Mouse (Mus musculus) ES-Bruce4 (cell line): ENCODE measurements around the gene Chrdl2. TPM values are rescaled to one million over a fixed set of nuclear protein-coding genes. Genes with fewer than 3 reads are reported as not detected.

Experiments
- H3K27ac ChIP-seq: 2 replicates; pipeline ENCODE4 v1.5.1; 2012; ENCODE audit warnings: low read length, inconsistent platforms; ENCODE audit not compliant: insufficient read depth
- H3K27me3 ChIP-seq: 2 replicates; pipeline ENCODE4 v1.6.1; 2012; ENCODE audit warnings: mild to moderate bottlenecking, low read length, inconsistent platforms; ENCODE audit not compliant: control insufficient read depth, poor library complexity, insufficient read depth, severe bottlenecking
- H3K36me3 ChIP-seq: 2 replicates; pipeline ENCODE4 v1.6.1; 2012; ENCODE audit warnings: inconsistent platforms, mild to moderate bottlenecking, low read length, moderate library complexity; ENCODE audit not compliant: control insufficient read depth, poor library complexity, insufficient read depth, severe bottlenecking
- H3K4me1 ChIP-seq: one replicate; pipeline ENCODE4 v1.8.1; 2011; ENCODE audit warnings: low read length; ENCODE audit not compliant: control insufficient read depth, insufficient read depth
- H3K4me3 ChIP-seq: 2 replicates; pipeline ENCODE4 v1.5.1; 2011; ENCODE audit warnings: low read depth, mild to moderate bottlenecking, low read length
- H3K9ac ChIP-seq: 2 replicates; pipeline ENCODE4 v1.6.1; 2012; ENCODE audit warnings: low read depth, mild to moderate bottlenecking, inconsistent platforms; ENCODE audit not compliant: poor library complexity, severe bottlenecking
- H3K9me3 ChIP-seq: replicated peaks from 2 replicates; pipeline ENCODE4 v1.6.1; 2012; ENCODE audit warnings: mild to moderate bottlenecking, low read length, inconsistent platforms; ENCODE audit not compliant: control insufficient read depth, poor library complexity, insufficient read depth, severe bottlenecking
- CTCF ChIP-seq: IDR thresholded peaks from one replicate; pipeline ENCODE4 v1.8.1; 2011; ENCODE audit warnings: low read depth, low read length
- EP300 ChIP-seq: IDR thresholded peaks from 2 replicates; pipeline ENCODE4 v1.6.1; 2011; ENCODE audit warnings: low read depth, low read length; ENCODE audit not compliant: insufficient read depth
- POLR2A ChIP-seq: IDR thresholded peaks from one replicate; pipeline ENCODE4 v1.8.1; 2011; ENCODE audit warnings: low read length; ENCODE audit not compliant: insufficient read depth
- polyA plus RNA-seq: library from polyadenylated mRNA; stranded (reverse); fragments of >200 nt; gene quantifications from 2 replicates; pipeline ENCODE4 v1.2.4, GENCODE M21; 2011; ENCODE audit warnings: low read depth; ENCODE audit not compliant: missing spikeins, insufficient read depth, insufficient read length

Gene Chrdl2
- polyA plus RNA-seq, 1 experiment: not detected

- Histone ChIP-seq H3K9me3 (no peaks in the 10 kb centered on the region), H3K4me1 (no peaks in the 10 kb centered on the region), H3K4me3 (no peak overlapping the region), H3K27me3 (no peaks in the 10 kb centered on the region), H3K27ac (no peak overlapping the region), H3K9ac (no peak overlapping the region), H3K36me3 (no peaks in the 10 kb centered on the region)
- no peak for TF ChIP-seq EP300
- TF ChIP-seq POLR2A: no peak
- no peak for TF ChIP-seq CTCF
Measured at GRCm38 (mm10) chr7:100017056-100017455, 11.1 kb downstream of the Chrdl2 start.

GRCm38 (mm10) chr7:100027353-100027752 is 21.4 kb downstream of the Chrdl2 start:
- no peak overlapping the region for H3K27ac ChIP-seq
- H3K4me3 ChIP-seq: no peak overlapping the region
- no peak for TF ChIP-seq EP300
- no peak for TF ChIP-seq CTCF
- TF ChIP-seq POLR2A: no peak
- H3K4me1 ChIP-seq: no peaks in the 10 kb centered on the region
- H3K36me3 ChIP-seq: no peaks in the 10 kb centered on the region
- H3K9me3 ChIP-seq: no peaks in the 10 kb centered on the region
- H3K27me3 ChIP-seq: no peaks in the 10 kb centered on the region
- H3K9ac ChIP-seq: no peak overlapping the region

- Histone ChIP-seq H3K9me3 (no peaks in the 10 kb centered on the region), H3K36me3 (no peaks in the 10 kb centered on the region), H3K27ac (no peak overlapping the region), H3K4me1 (no peaks in the 10 kb centered on the region), H3K9ac (no peak overlapping the region), H3K27me3 (no peaks in the 10 kb centered on the region), H3K4me3 (no peak overlapping the region)
- no peak for TF ChIP-seq POLR2A
- TF ChIP-seq CTCF: peak; percentile 75
Measured at GRCm38 (mm10) chr7:100029307-100029706, 23.3 kb downstream of the Chrdl2 start.

- Histone ChIP-seq H3K27me3 (no peaks in the 10 kb centered on the region), H3K27ac (no peak overlapping the region), H3K4me1 (no peaks in the 10 kb centered on the region), H3K9ac (no peak overlapping the region), H3K4me3 (no peak overlapping the region), H3K36me3 (no peaks in the 10 kb centered on the region), H3K9me3 (no peaks in the 10 kb centered on the region)
- TF ChIP-seq CTCF: no peak
- no peak for TF ChIP-seq POLR2A
- no peak for TF ChIP-seq EP300
Measured at GRCm38 (mm10) chr7:100030996-100031749, 25.2 kb downstream of the Chrdl2 start.

GRCm38 (mm10) chr7:100033672-100034071 is 27.7 kb downstream of the Chrdl2 start:
- Histone ChIP-seq H3K4me3 (no peak overlapping the region), H3K4me1 (no peaks in the 10 kb centered on the region), H3K9me3 (no peaks in the 10 kb centered on the region), H3K9ac (no peak overlapping the region), H3K27me3 (no peaks in the 10 kb centered on the region), H3K27ac (no peak overlapping the region), H3K36me3 (no peaks in the 10 kb centered on the region)
- TF ChIP-seq POLR2A: no peak

GRCm38 (mm10) chr7:100034815-100035463 is 29.0 kb downstream of the Chrdl2 start:
- no peaks in the 10 kb centered on the region for H3K27me3 ChIP-seq
- no peaks in the 10 kb centered on the region for H3K36me3 ChIP-seq
- no peaks in the 10 kb centered on the region for H3K9me3 ChIP-seq
- H3K9ac ChIP-seq: no peak overlapping the region
- no peak overlapping the region for H3K4me3 ChIP-seq
- H3K27ac ChIP-seq: no peak overlapping the region
- no peak for TF ChIP-seq CTCF
- TF ChIP-seq EP300: no peak
- TF ChIP-seq POLR2A: no peak
- no peaks in the 10 kb centered on the region for H3K4me1 ChIP-seq
